Mouse (Mus musculus): ENCODE data around the gene Pcgf3.

GRCm38 (mm10) chr5:108475977-108476376 is 14.9 kb downstream of the Pcgf3 start:
- no peak for TF ChIP-seq CTCF (IDR thresholded peaks at IDR 0.05; ENCODE audit: insufficient read depth, low read length)
- no peak for TF ChIP-seq POLR2A (IDR thresholded peaks at IDR 0.05; ENCODE audit: borderline replicate concordance, extremely low read depth, low read depth, low read length)
